ENCODE assay signal across 23 mouse cellular contexts in genomic region chr6:131344346-131344745, GRCm38 (mm10). TPM values are rescaled to one million over a fixed set of nuclear protein-coding genes. Genes with fewer than 3 reads are reported as not detected.
DNase-seq lines count a peak whose midpoint lies in the region; ATAC-seq and TF ChIP-seq lines count a peak whose summit lies in the region.
"Had no signal": no experiment of that assay in that cellular context is flagged by ENCODE, and none has a peak within 500 bp of the region (broad histone marks: within the 10 kb centered on the region; RNA-seq: fewer than 3 reads in every experiment).

No protein-coding gene starts in this region.

- H3K4me3 ChIP-seq in myocyte = no peak overlapping the region
- no peak overlapping the region for H3K4me3 ChIP-seq in kidney, embryonic 15.5 days (replicated peaks)
- H3K4me3 ChIP-seq in forebrain, embryonic 10.5 days = no peak overlapping the region
- no peak overlapping the region for H3K4me3 ChIP-seq in midbrain, embryonic 15.5 days
- H3K4me3 ChIP-seq: embryonic facial prominence, embryonic 13.5 days; embryonic facial prominence, embryonic 15.5 days; forebrain, embryonic 12.5 days had no signal

- DNase-seq in adrenal gland, adult 2 months = peak; percentile 12
- no peak for DNase-seq in adrenal gland, postnatal 10 days
- DNase-seq in 3T3-L1 (ENCODE audit: low read depth, low spot score) (peak; percentile 64), NIH3T3 (ENCODE audit: low read depth) (peak; percentile 25)
- DNase-seq in forebrain, embryonic 10.5 days (ENCODE audit: extremely low spot score, low spot score) = no peak
- DNase-seq: adrenal gland, adult 8-10 months; adrenal gland, postnatal 25 days; cerebellum, adult 11 months; cerebellum, adult 18-20 months; cerebellum, adult 8-10 months; cerebellum, adult 9-11 months; cerebellum, postnatal 14 days; cerebellum, postnatal 36 days; embryo, embryonic 11 days had no signal

- no peak overlapping the region for H3K27ac ChIP-seq in kidney, embryonic 15.5 days
- no peak overlapping the region for H3K27ac ChIP-seq in forebrain, embryonic 10.5 days
- H3K27ac ChIP-seq in midbrain, embryonic 15.5 days = no peak overlapping the region
- H3K27ac ChIP-seq: embryonic facial prominence, embryonic 13.5 days; embryonic facial prominence, embryonic 15.5 days; forebrain, embryonic 12.5 days had no signal

- ATAC-seq in kidney, embryonic 15.5 days (replicated peaks; ENCODE audit: low FRiP score) = no peak
- no peak for ATAC-seq in midbrain, embryonic 15.5 days (replicated peaks)
- ATAC-seq: forebrain, embryonic 14.5 days; forebrain, embryonic 16.5 days had no signal

- H3K4me1 ChIP-seq in kidney, embryonic 15.5 days = peaks cover 6% of the 10 kb centered on the region; the same call in 1 of the 2 replicates
- H3K4me1 ChIP-seq in forebrain, embryonic 10.5 days = no peaks in the 10 kb centered on the region
- H3K4me1 ChIP-seq in midbrain, embryonic 15.5 days = no peaks in the 10 kb centered on the region
- H3K4me1 ChIP-seq: embryonic facial prominence, embryonic 13.5 days; embryonic facial prominence, embryonic 15.5 days; forebrain, embryonic 12.5 days had no signal

- TF ChIP-seq POLR2A in myocyte (IDR thresholded peaks at IDR 0.05; ENCODE audit: insufficient read length, low read depth) = no peak

- H3K4me2 ChIP-seq in myocyte (ENCODE audit: low read depth) = peak overlapping the region; percentile 0
- no peak overlapping the region for H3K4me2 ChIP-seq in kidney, embryonic 15.5 days
- H3K4me2 ChIP-seq in midbrain, embryonic 15.5 days = no peak overlapping the region
- H3K4me2 ChIP-seq: embryonic facial prominence, embryonic 13.5 days; embryonic facial prominence, embryonic 15.5 days; forebrain, embryonic 12.5 days had no signal

- WGBS in kidney, embryonic 15.5 days = 82% methylated on average over 7 of the region's 7 CpGs
- WGBS in forebrain, embryonic 10.5 days = 91% methylated on average over 7 of the region's 7 CpGs
- WGBS in midbrain, embryonic 15.5 days = 86% methylated on average over 7 of the region's 7 CpGs

- no peak overlapping the region for H3K9ac ChIP-seq in kidney, embryonic 15.5 days
- H3K9ac ChIP-seq in midbrain, embryonic 15.5 days = no peak overlapping the region
- H3K9ac ChIP-seq: embryonic facial prominence, embryonic 13.5 days; embryonic facial prominence, embryonic 15.5 days; forebrain, embryonic 12.5 days had no signal

- H3K9me3 ChIP-seq in kidney, embryonic 15.5 days (replicated peaks) = no peaks in the 10 kb centered on the region
- no peaks in the 10 kb centered on the region for H3K9me3 ChIP-seq in forebrain, embryonic 10.5 days
- no peaks in the 10 kb centered on the region for H3K9me3 ChIP-seq in midbrain, embryonic 15.5 days
- H3K9me3 ChIP-seq: embryonic facial prominence, embryonic 13.5 days; embryonic facial prominence, embryonic 15.5 days; forebrain, embryonic 12.5 days; G1E had no signal

- no peak overlapping the region for H3ac ChIP-seq in myocyte (ENCODE audit: control insufficient read depth, insufficient read length)

- H3K79me2 ChIP-seq in myocyte (ENCODE audit: control insufficient read depth, insufficient read depth) = no peaks in the 10 kb centered on the region

- H3K36me3 ChIP-seq in myocyte (ENCODE audit: control insufficient read depth, insufficient read depth) = no peaks in the 10 kb centered on the region
- no peaks in the 10 kb centered on the region for H3K36me3 ChIP-seq in kidney, embryonic 15.5 days
- H3K36me3 ChIP-seq in forebrain, embryonic 10.5 days (replicated peaks) = no peaks in the 10 kb centered on the region
- H3K36me3 ChIP-seq in midbrain, embryonic 15.5 days (replicated peaks) = no peaks in the 10 kb centered on the region
- H3K36me3 ChIP-seq: embryonic facial prominence, embryonic 13.5 days; embryonic facial prominence, embryonic 15.5 days; forebrain, embryonic 12.5 days; G1E had no signal

- H3K27me3 ChIP-seq in myocyte (ENCODE audit: control insufficient read depth, insufficient read depth, insufficient read length) = no peaks in the 10 kb centered on the region
- H3K27me3 ChIP-seq in kidney, embryonic 15.5 days = no peaks in the 10 kb centered on the region
- H3K27me3 ChIP-seq in forebrain, embryonic 10.5 days (ENCODE audit: poor library complexity, severe bottlenecking) = no peaks in the 10 kb centered on the region
- no peaks in the 10 kb centered on the region for H3K27me3 ChIP-seq in midbrain, embryonic 15.5 days (replicated peaks)
- H3K27me3 ChIP-seq: embryonic facial prominence, embryonic 13.5 days; embryonic facial prominence, embryonic 15.5 days; forebrain, embryonic 12.5 days had no signal

TF ChIP-seq in myocyte, 11 proteins besides CTCF, POLR2A, EP300 and RAD21:
- no peak for TF ChIP-seq USF1 (IDR thresholded peaks at IDR 0.05; ENCODE audit: low read depth)

RNA-seq across cellular contexts. Expression of gene Styk1, which starts 9.1 kb away (rescaled TPM):
- total RNA-seq in adrenal gland, adult 2 months (2021) = under 1 TPM; 0.12 to 0.52 TPM
- polyA plus RNA-seq in adrenal gland, adult 2 months (2012; rRNA removed) = 0.17 TPM in 1 of 2 replicates, not detected in the other
- total RNA-seq in adrenal gland, postnatal 10 days (2021) = under 1 TPM; 0.36 to 0.67 TPM
- 0.06 TPM for polyA plus RNA-seq in myocyte (2012; fragmentation: generic; extraction: Trizol)
- polyA plus RNA-seq in kidney, embryonic 15.5 days (2015; fragmentation: Nextera tagmentation; extraction: Ambion mirVana) = 3.7 and 3.9 TPM in 2 replicates
- 0.43 and 0.62 TPM in 2 replicates for polyA plus RNA-seq in forebrain, embryonic 10.5 days (2016; fragmentation: Nextera tagmentation; extraction: Ambion mirVana)
- 3.7 and 3.8 TPM in 2 replicates for polyA plus RNA-seq in midbrain, embryonic 15.5 days (2015; fragmentation: Nextera tagmentation; extraction: Ambion mirVana)
- polyA plus RNA-seq: G1E had no signal

RNA-seq across cellular contexts. Expression of gene Ybx3, which starts 43.9 kb away (rescaled TPM):
- total RNA-seq in adrenal gland, adult 2 months (2021) = 100 to 1,000 TPM; 187 to 267 TPM
- polyA plus RNA-seq in adrenal gland, adult 2 months (2012; rRNA removed) = 60.1 and 184 TPM in 2 replicates
- 100 to 1,000 TPM; 245 to 254 TPM for total RNA-seq in adrenal gland, postnatal 10 days (2021)
- polyA plus RNA-seq in myocyte (2012; fragmentation: generic; extraction: Trizol) = 768 TPM
- polyA plus RNA-seq in kidney, embryonic 15.5 days (2015; fragmentation: Nextera tagmentation; extraction: Ambion mirVana) = 50.3 and 62.9 TPM in 2 replicates
- polyA plus RNA-seq in forebrain, embryonic 10.5 days (2016; fragmentation: Nextera tagmentation; extraction: Ambion mirVana) = 41.6 and 42.5 TPM in 2 replicates
- polyA plus RNA-seq in midbrain, embryonic 15.5 days (2015; fragmentation: Nextera tagmentation; extraction: Ambion mirVana) = 24.2 and 27.1 TPM in 2 replicates

RNA-seq across cellular contexts. Expression of gene Magohb, which starts 51.3 kb away (rescaled TPM):
- 1 to 10 TPM; 8.1 to 9.2 TPM for total RNA-seq in adrenal gland, adult 2 months (2021)
- polyA plus RNA-seq in adrenal gland, adult 2 months (2012; rRNA removed) = not detected in 2 replicates
- total RNA-seq in adrenal gland, postnatal 10 days (2021) = 10 to 100 TPM; 13.5 to 16.7 TPM
- 22.0 TPM for polyA plus RNA-seq in myocyte (2012; fragmentation: generic; extraction: Trizol)
- polyA plus RNA-seq in kidney, embryonic 15.5 days (2015; fragmentation: Nextera tagmentation; extraction: Ambion mirVana) = 62.1 and 70.2 TPM in 2 replicates
- polyA plus RNA-seq in forebrain, embryonic 10.5 days (2016; fragmentation: Nextera tagmentation; extraction: Ambion mirVana) = 58.6 and 59.9 TPM in 2 replicates
- 37.1 and 39.2 TPM in 2 replicates for polyA plus RNA-seq in midbrain, embryonic 15.5 days (2015; fragmentation: Nextera tagmentation; extraction: Ambion mirVana)
- total RNA-seq: G1E had no signal
- polyA plus RNA-seq: G1E had no signal

Comparison
In these comparisons a context has a peak if more than half of its experiments do, and no peak if none do; other contexts are left out.
1. DNase-seq: peak in adrenal gland, adult 2 months (single experiment), 3T3-L1 (single experiment) and NIH3T3 (single experiment); none in adrenal gland, postnatal 10 days (single experiment) and forebrain, embryonic 10.5 days (single experiment).
2. RNA of gene Magohb, which starts 51.3 kb away (polyA plus RNA-seq): 62.1 to 70.2 TPM in kidney, embryonic 15.5 days, 58.6 to 59.9 TPM in forebrain, embryonic 10.5 days, 37.1 to 39.2 TPM in midbrain, embryonic 15.5 days and 22.0 TPM in myocyte (single experiment); not detected in adrenal gland, adult 2 months; every median in the first group is over 10 times any median in the second.